Mouse (Mus musculus): ENCODE results near the gene Iqsec1.
"Not testable (repeated sequence)": the region's sequence is repeated elsewhere in the genome, so short reads cannot be mapped to it uniquely, and the experiment has no call there.

Iqsec1 gene

DNA sequence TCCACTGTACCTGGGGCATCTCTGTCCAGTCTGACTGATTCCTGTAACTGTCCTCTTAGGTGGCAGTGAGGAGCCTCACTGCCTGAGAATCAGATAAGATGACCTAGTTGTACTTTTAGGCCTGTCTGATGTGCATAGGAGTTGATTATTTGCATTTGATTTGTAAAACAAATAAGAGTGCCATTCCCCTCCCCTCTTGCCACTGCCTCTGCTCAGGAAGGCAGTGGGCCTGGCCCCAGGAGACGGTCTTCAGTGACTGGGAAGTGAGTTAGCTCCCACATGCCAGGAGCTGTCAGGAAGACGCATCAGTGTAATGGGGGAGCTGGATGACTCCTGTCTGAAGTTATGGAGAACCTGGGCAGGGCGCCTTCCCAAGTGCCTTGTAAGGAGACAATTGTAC, 352.9 kb downstream of the Iqsec1 start:
- peaks cover 25% of the 10 kb centered on the region for H3K4me1 ChIP-seq (replicated peaks; ENCODE audit: low read depth, low read length)
- 0 out of 2 replicates have a peak, but pooled peaks cover 5% of the 10 kb centered on the region for H3K27me3 ChIP-seq (ENCODE audit: insufficient read depth, low read length)
- no peaks in the 10 kb centered on the region for H3K36me3 ChIP-seq (ENCODE audit: insufficient read depth, low read length)
- TF ChIP-seq NANOG (IDR thresholded peaks at IDR 0.05; ENCODE audit: borderline replicate concordance, low read length) (no peak), POU5F1 (IDR thresholded peaks at IDR 0.05; ENCODE audit: borderline replicate concordance, low read length) (no peak), CTCF (conservative IDR thresholded peaks at IDR 0.05; ENCODE audit: low read length) (no peak)
- no peak overlapping the region for H3K4me3 ChIP-seq (replicated peaks; ENCODE audit: low read length)
- no peaks in the 10 kb centered on the region for H3K9me3 ChIP-seq (ENCODE audit: low read length)

DNA sequence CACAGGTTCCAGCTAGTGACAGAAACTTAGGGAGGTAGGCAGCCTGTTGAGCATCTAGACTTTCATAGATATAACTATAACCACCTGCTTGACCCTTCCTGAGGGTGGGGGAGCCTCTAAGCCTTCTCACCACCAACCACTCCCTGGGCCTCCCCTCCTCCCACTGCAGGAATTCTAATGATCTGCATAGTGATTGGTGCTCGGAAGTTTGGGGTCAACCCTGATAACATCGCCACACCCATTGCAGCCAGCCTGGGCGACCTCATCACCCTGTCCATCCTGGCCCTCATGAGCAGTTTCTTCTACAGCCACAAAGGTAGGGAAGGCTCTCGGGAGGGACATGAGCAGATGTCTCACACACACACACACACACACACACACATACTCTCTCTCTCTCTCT, 353.4 kb downstream of the Iqsec1 start:
- H3K9me3 ChIP-seq (ENCODE audit: low read length), result no peaks in the 10 kb centered on the region
- H3K36me3 ChIP-seq (ENCODE audit: insufficient read depth, low read length), result no peaks in the 10 kb centered on the region
- peaks cover 25% of the 10 kb centered on the region for H3K4me1 ChIP-seq (replicated peaks; ENCODE audit: low read depth, low read length)
- 0 out of 2 replicates have a peak, but pooled peaks cover 5% of the 10 kb centered on the region for H3K27me3 ChIP-seq (ENCODE audit: insufficient read depth, low read length)
- TF ChIP-seq NANOG (IDR thresholded peaks at IDR 0.05; ENCODE audit: borderline replicate concordance, low read length) (no peak), POU5F1 (IDR thresholded peaks at IDR 0.05; ENCODE audit: borderline replicate concordance, low read length) (no peak), CTCF (conservative IDR thresholded peaks at IDR 0.05; ENCODE audit: low read length) (no peak)
- 0 out of 2 replicates have a peak overlapping the region, but pooled peaks have one; percentile 17 for H3K4me3 ChIP-seq (replicated peaks; ENCODE audit: low read length)

DNA sequence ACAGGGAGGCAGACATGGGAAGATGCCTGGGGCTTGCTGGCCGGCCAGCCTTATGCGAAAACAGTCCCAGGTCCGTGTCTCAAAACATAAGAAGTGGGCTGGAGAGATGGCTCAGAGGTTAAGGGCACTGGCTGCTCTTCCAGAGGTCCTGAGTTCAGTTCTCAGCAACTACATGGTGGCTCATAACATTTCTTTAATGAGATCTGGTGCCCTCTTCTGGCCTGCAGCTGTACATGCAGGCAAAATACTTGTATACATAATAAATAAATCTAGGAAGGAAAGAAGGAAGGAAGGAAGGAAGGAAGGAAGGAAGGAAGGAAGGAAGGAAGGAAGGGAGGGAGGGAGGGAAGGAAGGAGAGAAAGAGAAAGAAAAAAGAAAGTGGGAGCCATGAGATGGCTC, 356.0 kb downstream of the Iqsec1 start:
- not testable (repeated sequence) for H3K9me3 ChIP-seq (ENCODE audit: low read length); H3K4me3 ChIP-seq (replicated peaks; ENCODE audit: low read length); H3K27me3 ChIP-seq (ENCODE audit: insufficient read depth, low read length); H3K36me3 ChIP-seq (ENCODE audit: insufficient read depth, low read length)
- peaks cover 31% of the 10 kb centered on the region for H3K4me1 ChIP-seq (replicated peaks; ENCODE audit: low read depth, low read length)
- TF ChIP-seq CTCF (conservative IDR thresholded peaks at IDR 0.05; ENCODE audit: low read length), result peak; percentile 17

DNA sequence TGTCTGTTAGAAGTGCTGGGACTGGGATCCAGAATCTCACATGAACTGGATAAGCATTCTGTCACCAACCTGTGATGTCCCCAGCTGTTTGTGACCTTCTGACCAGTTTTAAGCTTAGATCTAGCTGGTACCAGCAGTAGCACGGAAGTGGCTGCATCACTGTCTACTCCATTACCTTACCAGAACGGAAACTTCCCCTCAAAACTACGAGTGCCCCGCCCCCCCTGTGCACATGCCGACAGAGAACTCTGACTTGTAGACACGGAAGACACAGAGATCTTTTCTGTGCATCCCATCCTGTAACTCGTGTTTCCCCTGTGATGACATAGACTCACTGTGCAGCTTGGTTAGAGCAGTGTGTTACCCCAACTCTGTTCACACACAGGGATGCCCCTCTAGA, 358.1 kb downstream of the Iqsec1 start:
- no peaks in the 10 kb centered on the region for H3K9me3 ChIP-seq (ENCODE audit: low read length)
- H3K36me3 ChIP-seq (ENCODE audit: insufficient read depth, low read length), result no peaks in the 10 kb centered on the region
- no peak overlapping the region for H3K4me3 ChIP-seq (replicated peaks; ENCODE audit: low read length)
- no peak for TF ChIP-seq NANOG (IDR thresholded peaks at IDR 0.05; ENCODE audit: borderline replicate concordance, low read length)
- H3K27me3 ChIP-seq (ENCODE audit: insufficient read depth, low read length), result peaks cover 6% of the 10 kb centered on the region; the same call in 1 of the 2 replicates
- peaks cover 17% of the 10 kb centered on the region for H3K4me1 ChIP-seq (replicated peaks; ENCODE audit: low read depth, low read length)

DNA sequence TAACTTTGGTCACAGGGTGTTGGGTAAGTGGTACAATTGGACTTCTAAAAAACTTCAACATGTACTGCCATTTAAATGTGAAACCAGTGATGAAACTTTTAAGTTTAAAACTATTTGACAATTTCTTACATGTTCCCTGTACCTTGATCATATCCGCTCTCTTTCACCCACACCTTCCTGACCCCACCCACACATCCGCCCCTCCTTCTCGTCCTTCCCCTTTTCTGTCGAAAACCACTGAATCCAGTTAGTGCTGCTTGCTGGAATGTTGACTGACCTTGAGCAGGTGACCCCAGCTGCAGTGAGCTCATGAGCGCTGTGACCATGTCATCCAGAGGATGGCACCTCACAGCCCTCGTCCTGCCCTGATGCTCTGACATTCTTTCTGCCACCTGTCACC, 359.0 kb downstream of the Iqsec1 start:
- Histone ChIP-seq H3K27me3 (ENCODE audit: insufficient read depth, low read length) (peaks cover 6% of the 10 kb centered on the region; the same call in 1 of the 2 replicates), H3K4me1 (replicated peaks; ENCODE audit: low read depth, low read length) (peaks cover 16% of the 10 kb centered on the region), H3K4me3 (replicated peaks; ENCODE audit: low read length) (no peak overlapping the region), H3K9me3 (ENCODE audit: low read length) (no peaks in the 10 kb centered on the region), H3K36me3 (ENCODE audit: insufficient read depth, low read length) (no peaks in the 10 kb centered on the region)
- TF ChIP-seq POU5F1 (IDR thresholded peaks at IDR 0.05; ENCODE audit: borderline replicate concordance, low read length) (no peak), NANOG (IDR thresholded peaks at IDR 0.05; ENCODE audit: borderline replicate concordance, low read length) (no peak), CTCF (conservative IDR thresholded peaks at IDR 0.05; ENCODE audit: low read length) (no peak)

DNA sequence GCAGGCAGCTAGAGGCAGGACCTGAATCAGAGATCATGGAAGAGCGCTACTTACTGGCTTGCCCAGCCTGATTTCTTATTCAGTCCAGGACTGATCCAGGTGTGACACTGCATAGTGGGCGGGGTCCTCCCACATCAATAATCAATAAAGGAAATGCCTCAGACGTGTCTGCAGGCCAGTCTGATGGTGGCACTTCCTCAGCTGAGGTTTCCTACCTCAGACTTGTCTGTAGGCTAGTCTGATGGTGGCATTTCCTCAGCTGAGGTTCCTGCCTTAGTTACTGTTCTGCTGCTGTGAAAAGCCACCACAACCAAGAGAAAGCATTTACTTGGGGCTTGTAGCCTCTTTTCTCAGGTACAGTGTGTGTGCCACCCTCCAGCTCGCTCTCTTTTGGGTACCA, 360.9 kb downstream of the Iqsec1 start:
- TF ChIP-seq CTCF (conservative IDR thresholded peaks at IDR 0.05; ENCODE audit: low read length), result no peak
- TF ChIP-seq POU5F1 (IDR thresholded peaks at IDR 0.05; ENCODE audit: borderline replicate concordance, low read length), result no peak
- TF ChIP-seq NANOG (IDR thresholded peaks at IDR 0.05; ENCODE audit: borderline replicate concordance, low read length), result no peak
- H3K27me3 ChIP-seq (ENCODE audit: insufficient read depth, low read length), result peaks cover 6% of the 10 kb centered on the region; the same call in 1 of the 2 replicates
- H3K4me3 ChIP-seq (replicated peaks; ENCODE audit: low read length), result no peak overlapping the region
- H3K36me3 ChIP-seq (ENCODE audit: insufficient read depth, low read length), result no peaks in the 10 kb centered on the region
- no peaks in the 10 kb centered on the region for H3K9me3 ChIP-seq (ENCODE audit: low read length)
- peaks cover 13% of the 10 kb centered on the region for H3K4me1 ChIP-seq (replicated peaks; ENCODE audit: low read depth, low read length)

DNA sequence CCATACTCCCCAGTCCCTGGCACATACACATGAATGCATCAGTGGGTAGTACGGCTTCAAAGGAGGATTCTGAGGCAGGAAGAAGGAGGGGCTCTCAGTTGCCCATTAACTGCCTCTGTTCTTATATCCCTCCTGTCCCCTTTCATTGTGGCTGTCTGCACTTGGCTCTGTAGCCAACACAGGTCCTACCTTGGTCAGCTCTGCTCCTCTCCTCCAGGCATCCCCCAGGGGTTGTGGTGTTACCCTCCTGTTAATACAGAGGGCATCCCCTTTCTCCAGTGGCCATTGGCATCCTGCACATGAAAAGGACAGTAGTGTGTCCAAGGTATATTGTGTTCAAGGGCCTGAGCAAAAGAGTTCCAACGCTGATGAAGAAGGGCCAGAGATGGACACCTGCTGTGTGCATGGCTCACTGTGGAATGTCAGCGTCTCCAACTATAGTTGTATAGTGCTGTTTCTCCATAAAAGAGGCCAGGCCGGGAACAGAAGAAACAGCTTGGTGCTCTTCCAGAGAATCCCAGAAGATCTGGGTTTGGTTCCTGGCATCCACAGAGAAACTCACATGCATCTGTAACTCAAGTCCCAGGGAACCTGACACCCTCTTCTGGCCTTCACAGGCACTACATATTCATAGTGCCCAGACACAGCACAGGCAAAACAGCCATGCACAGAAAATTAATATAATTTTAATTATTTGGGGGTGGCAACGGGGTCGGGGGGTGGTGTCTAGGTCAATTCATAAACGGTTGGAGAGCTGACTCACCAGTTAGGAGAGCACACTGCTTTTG, 363.1 kb downstream of the Iqsec1 start:
- no peaks in the 10 kb centered on the region for H3K9me3 ChIP-seq (ENCODE audit: low read length)
- H3K27me3 ChIP-seq (ENCODE audit: insufficient read depth, low read length), result peaks cover 10% of the 10 kb centered on the region; the same call in 1 of the 2 replicates
- peak; percentile 16 for TF ChIP-seq CTCF (conservative IDR thresholded peaks at IDR 0.05; ENCODE audit: low read length)
- no peak for TF ChIP-seq POU5F1 (IDR thresholded peaks at IDR 0.05; ENCODE audit: borderline replicate concordance, low read length)
- no peak for TF ChIP-seq NANOG (IDR thresholded peaks at IDR 0.05; ENCODE audit: borderline replicate concordance, low read length)
- no peak overlapping the region for H3K4me3 ChIP-seq (replicated peaks; ENCODE audit: low read length)
- H3K4me1 ChIP-seq (replicated peaks; ENCODE audit: low read depth, low read length), result peaks cover 13% of the 10 kb centered on the region
- no peaks in the 10 kb centered on the region for H3K36me3 ChIP-seq (ENCODE audit: insufficient read depth, low read length)

DNA sequence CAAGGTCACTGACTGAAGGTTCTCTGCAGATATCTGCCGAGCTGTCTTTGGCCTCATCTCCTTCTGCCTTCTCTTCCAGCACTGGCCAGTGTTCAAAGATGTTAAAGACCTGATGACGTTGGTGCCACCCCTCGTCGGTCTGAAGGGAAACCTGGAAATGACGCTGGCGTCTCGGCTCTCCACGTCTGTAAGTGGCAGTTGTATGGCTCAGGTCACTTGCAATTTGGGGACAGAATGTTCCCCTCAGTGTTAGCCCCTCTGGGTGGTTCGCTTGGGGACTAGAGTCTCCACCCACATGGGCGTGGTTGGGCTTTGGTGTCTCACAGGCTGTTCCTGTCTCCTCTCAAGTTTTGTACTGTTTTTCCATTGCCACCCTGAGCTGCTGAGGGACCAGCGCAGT, 363.8 kb downstream of the Iqsec1 start:
- Histone ChIP-seq H3K4me1 (replicated peaks; ENCODE audit: low read depth, low read length) (peaks cover 10% of the 10 kb centered on the region), H3K9me3 (ENCODE audit: low read length) (no peaks in the 10 kb centered on the region), H3K36me3 (ENCODE audit: insufficient read depth, low read length) (no peaks in the 10 kb centered on the region), H3K27me3 (ENCODE audit: insufficient read depth, low read length) (peaks cover 10% of the 10 kb centered on the region; the same call in 1 of the 2 replicates), H3K4me3 (replicated peaks; ENCODE audit: low read length) (no peak overlapping the region)
- TF ChIP-seq NANOG (IDR thresholded peaks at IDR 0.05; ENCODE audit: borderline replicate concordance, low read length) (no peak), POU5F1 (IDR thresholded peaks at IDR 0.05; ENCODE audit: borderline replicate concordance, low read length) (no peak), CTCF (conservative IDR thresholded peaks at IDR 0.05; ENCODE audit: low read length) (no peak)

DNA sequence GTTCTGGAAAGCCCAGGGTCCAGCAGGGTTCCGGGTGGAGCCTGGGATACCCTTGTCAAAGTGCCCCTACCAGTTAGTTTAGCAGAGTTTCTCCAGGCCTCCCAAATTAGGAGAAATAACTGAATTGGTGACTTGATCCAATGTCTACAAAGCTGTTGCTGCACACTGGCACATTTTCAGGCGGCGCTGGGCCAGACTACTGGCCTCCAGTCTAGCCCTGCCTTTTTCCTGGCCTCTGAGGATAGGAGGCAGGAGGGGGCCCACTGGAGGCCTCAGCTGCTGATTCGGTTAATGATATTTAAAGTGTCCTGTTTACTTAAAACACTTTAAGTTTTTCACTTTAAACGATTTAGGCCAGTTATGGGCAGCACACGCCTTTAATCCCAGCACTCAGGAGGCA, 364.3 kb downstream of the Iqsec1 start:
- TF ChIP-seq POU5F1 (IDR thresholded peaks at IDR 0.05; ENCODE audit: borderline replicate concordance, low read length) (no peak), NANOG (IDR thresholded peaks at IDR 0.05; ENCODE audit: borderline replicate concordance, low read length) (no peak), CTCF (conservative IDR thresholded peaks at IDR 0.05; ENCODE audit: low read length) (no peak)
- H3K36me3 ChIP-seq (ENCODE audit: insufficient read depth, low read length), result no peaks in the 10 kb centered on the region
- peaks cover 7% of the 10 kb centered on the region for H3K4me1 ChIP-seq (replicated peaks; ENCODE audit: low read depth, low read length)
- H3K27me3 ChIP-seq (ENCODE audit: insufficient read depth, low read length), result peaks cover 10% of the 10 kb centered on the region; the same call in 1 of the 2 replicates
- H3K9me3 ChIP-seq (ENCODE audit: low read length), result no peaks in the 10 kb centered on the region
- H3K4me3 ChIP-seq (replicated peaks; ENCODE audit: low read length), result no peak overlapping the region
